In genomic region chr6:30723331-30723730, GRCm38 (mm10) we compare ENCODE assay signal across 7 mouse cellular contexts. TPM values are rescaled to one million over a fixed set of nuclear protein-coding genes. Genes with fewer than 3 reads are reported as not detected.
A peak's percentile ranks its signal among the peaks of the same experiment; 100 is the strongest.
DNase-seq lines count a peak whose midpoint lies in the region; ATAC-seq lines count a peak whose summit lies in the region.

Mest (plus strand) TSS chr6:30723547.

- no peak for DNase-seq in lung, adult 18-20 months
- no peak for DNase-seq in forebrain, embryonic 14.5 days (ENCODE audit: low spot score)
- no peak for DNase-seq in large intestine, adult 2 months (ENCODE audit: low read depth, low spot score)
- no peak for DNase-seq in spleen, adult 18-20 months
- DNase-seq in cerebellum, adult 9-11 months: no peak

- no peak within 1 kb of the TSS for H3K4me3 ChIP-seq in lung, embryonic 16.5 days (ENCODE audit: low read length)
- H3K4me3 ChIP-seq in forebrain, embryonic 14.5 days (ENCODE audit: low read depth, low read length): no peak within 1 kb of the TSS
- H3K4me3 ChIP-seq in midbrain, embryonic 15.5 days: no peak within 1 kb of the TSS

- H3K27me3 ChIP-seq in lung, embryonic 16.5 days (ENCODE audit: control insufficient read depth, insufficient read depth, low read depth, low read length): no peaks in the 10 kb centered on the region
- no peaks in the 10 kb centered on the region for H3K27me3 ChIP-seq in forebrain, embryonic 14.5 days (replicated peaks; ENCODE audit: control insufficient read depth, insufficient read depth, low read length)
- H3K27me3 ChIP-seq in midbrain, embryonic 15.5 days (replicated peaks): no peaks in the 10 kb centered on the region

- H3K4me1 ChIP-seq in lung, embryonic 16.5 days (replicated peaks; ENCODE audit: control insufficient read depth, insufficient read depth, low read length): peaks cover 6% of the 10 kb centered on the region; the same call in 1 of the 2 replicates
- H3K4me1 ChIP-seq in forebrain, embryonic 14.5 days (ENCODE audit: control insufficient read depth, insufficient read depth, low read length): peaks cover 8% of the 10 kb centered on the region; the same call in 1 of the 2 replicates
- H3K4me1 ChIP-seq in midbrain, embryonic 15.5 days: peaks cover 25% of the 10 kb centered on the region

- no peak within 1 kb of the TSS for H3K4me2 ChIP-seq in lung, embryonic 16.5 days (ENCODE audit: low read depth, low read length)
- no peak within 1 kb of the TSS for H3K4me2 ChIP-seq in forebrain, embryonic 14.5 days (ENCODE audit: low read length)
- H3K4me2 ChIP-seq in midbrain, embryonic 15.5 days: no peak within 1 kb of the TSS

- H3K36me3 ChIP-seq in lung, embryonic 16.5 days (ENCODE audit: control insufficient read depth, insufficient read depth, low read length): no peaks in the 10 kb centered on the region
- no peaks in the 10 kb centered on the region for H3K36me3 ChIP-seq in forebrain, embryonic 14.5 days (ENCODE audit: control insufficient read depth, insufficient read depth, low read length)
- H3K36me3 ChIP-seq in midbrain, embryonic 15.5 days (replicated peaks): no peaks in the 10 kb centered on the region

- ATAC-seq in lung, embryonic 16.5 days (ENCODE audit: low read depth): no peak
- ATAC-seq in forebrain, embryonic 14.5 days: no peak
- no peak for ATAC-seq in midbrain, embryonic 15.5 days (replicated peaks)

- no peak within 1 kb of the TSS for H3K27ac ChIP-seq in lung, embryonic 16.5 days (ENCODE audit: low read length)
- peak within 1 kb of the TSS; percentile 79 for H3K27ac ChIP-seq in forebrain, embryonic 14.5 days (ENCODE audit: low read depth, low read length)
- H3K27ac ChIP-seq in midbrain, embryonic 15.5 days: peak within 1 kb of the TSS; percentile 82

- no peaks in the 10 kb centered on the region for H3K9me3 ChIP-seq in lung, embryonic 16.5 days (ENCODE audit: control insufficient read depth, low read length)
- no peaks in the 10 kb centered on the region for H3K9me3 ChIP-seq in forebrain, embryonic 14.5 days (replicated peaks; ENCODE audit: control insufficient read depth, low read length)
- no peaks in the 10 kb centered on the region for H3K9me3 ChIP-seq in midbrain, embryonic 15.5 days

- 58% methylated on average over 7 of the region's 7 CpGs for WGBS in lung, embryonic 16.5 days
- 75% methylated on average over 7 of the region's 7 CpGs for WGBS in forebrain, embryonic 14.5 days
- WGBS in large intestine, adult 2 months: 77% methylated on average over 7 of the region's 7 CpGs
- 60% methylated on average over 7 of the region's 7 CpGs for WGBS in midbrain, embryonic 15.5 days

- H3K9ac ChIP-seq in lung, embryonic 16.5 days (ENCODE audit: low read length): no peak within 1 kb of the TSS
- H3K9ac ChIP-seq in forebrain, embryonic 14.5 days (ENCODE audit: low read length): no peak within 1 kb of the TSS
- no peak within 1 kb of the TSS for H3K9ac ChIP-seq in midbrain, embryonic 15.5 days

RNA-seq across cellular contexts. Expression of gene Mest, which starts in this region (rescaled TPM):
- polyA plus RNA-seq in lung, embryonic 16.5 days (2015; fragmentation: Nextera tagmentation; extraction: Ambion mirVana): 1,483 and 1,593 TPM in 2 replicates
- polyA plus RNA-seq in forebrain, embryonic 14.5 days (2014; fragmentation: Nextera tagmentation; extraction: Ambion mirVana): 409 and 464 TPM in 2 replicates
- 10.4 and 21.2 TPM in 2 replicates for polyA plus RNA-seq in large intestine, adult 2 months (2012; rRNA removed)
- 344 and 374 TPM in 2 replicates for polyA plus RNA-seq in midbrain, embryonic 15.5 days (2015; fragmentation: Nextera tagmentation; extraction: Ambion mirVana)

Comparison
In these comparisons a context has a peak if more than half of its experiments do, and no peak if none do; other contexts are left out.
1. RNA of gene Mest (polyA plus RNA-seq): 1,483 to 1,593 TPM in lung, embryonic 16.5 days, 409 to 464 TPM in forebrain, embryonic 14.5 days and 344 to 374 TPM in midbrain, embryonic 15.5 days; 10.4 to 21.2 TPM in large intestine, adult 2 months; every median in the first group is over 10 times any median in the second.